Mouse (Mus musculus): ENCODE data around the gene Heg1. TPM values are rescaled to one million over a fixed set of nuclear protein-coding genes. Genes with fewer than 3 reads are reported as not detected.

Gene Heg1
- polyA plus RNA-seq, 1 experiment from 2014 or later = 33.5 TPM

DNA sequence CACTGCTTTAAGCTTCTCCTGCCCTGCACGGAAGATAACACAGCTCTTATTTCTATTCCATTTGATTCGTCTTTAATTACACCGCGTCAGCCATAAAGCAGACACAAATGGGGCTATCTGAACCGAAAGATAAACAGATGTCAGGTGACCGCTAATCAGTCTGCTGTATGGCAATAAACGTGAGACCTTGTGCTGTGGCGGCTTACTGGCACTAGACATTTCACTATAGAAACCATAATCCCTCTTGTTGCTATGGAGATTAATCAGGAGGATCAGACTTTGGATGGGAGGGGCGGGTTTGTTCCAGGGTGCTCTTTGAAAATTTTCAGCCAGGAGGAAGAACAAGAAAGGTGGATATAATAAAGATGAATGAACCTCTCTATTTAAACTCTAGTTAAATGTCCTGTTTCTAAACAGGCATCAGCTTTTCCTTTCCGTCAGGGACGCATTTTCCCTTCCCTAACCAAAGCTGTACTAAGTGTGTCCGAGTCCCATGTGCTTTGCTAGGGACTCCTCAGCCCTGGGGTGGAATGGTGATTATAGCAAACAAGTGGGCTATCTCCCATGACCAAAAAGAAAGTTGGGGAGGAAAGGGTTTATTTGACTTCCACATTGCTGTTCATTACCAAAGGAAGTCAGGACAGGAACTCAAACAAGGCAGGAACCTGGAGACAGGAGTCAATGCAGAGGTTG, 80.5 kb downstream of the Heg1 start:
- Histone ChIP-seq H3K4me3 (ENCODE audit: low read depth, low read length) (no peak overlapping the region), H3K9me3 (ENCODE audit: low read length) (no peaks in the 10 kb centered on the region), H3K9ac (replicated peaks; ENCODE audit: low read depth) (no peak overlapping the region), H3K4me2 (replicated peaks; ENCODE audit: low read depth, low read length) (no peak overlapping the region), H3K27ac (ENCODE audit: low read length) (no peak overlapping the region), H3K36me3 (ENCODE audit: insufficient read depth, low read length) (peaks cover 5% of the 10 kb centered on the region; the same call in 1 of the 2 replicates), H3K27me3 (replicated peaks; ENCODE audit: insufficient read depth, low read length) (no peaks in the 10 kb centered on the region), H3K4me1 (ENCODE audit: insufficient read depth, low read depth, low read length) (no peaks in the 10 kb centered on the region)
- WGBS = 60% methylated on average over 12 of the region's 12 CpGs
- ATAC-seq (no peak), DNase-seq (ENCODE audit: low spot score) (no peak)
- TF ChIP-seq EP300 (IDR thresholded peaks at IDR 0.05) = no peak
- no peak for TF ChIP-seq CTCF (IDR thresholded peaks at IDR 0.05)

DNA sequence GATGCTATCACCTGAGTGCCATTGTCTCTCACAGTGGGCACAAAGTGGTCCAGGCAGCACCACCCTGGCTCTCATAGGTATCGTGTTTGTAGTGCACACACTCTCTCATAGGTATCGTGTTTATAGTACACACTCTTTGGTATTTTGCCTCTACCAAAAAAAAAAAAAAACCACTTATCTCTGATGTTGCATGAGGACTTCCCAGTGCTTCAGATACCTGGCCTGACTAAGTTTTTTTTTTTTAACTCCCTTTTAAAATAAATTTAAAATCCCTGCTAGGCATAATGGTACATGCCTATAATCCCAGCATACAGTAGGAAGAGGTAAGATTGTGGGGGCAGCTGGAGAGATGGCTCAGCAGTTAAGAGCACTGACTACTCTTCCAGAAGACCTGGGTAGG, 81.3 kb downstream of the Heg1 start:
- Histone ChIP-seq H3K4me1 (ENCODE audit: insufficient read depth, low read depth, low read length) (no peaks in the 10 kb centered on the region), H3K4me3 (ENCODE audit: low read depth, low read length) (no peak overlapping the region), H3K9ac (replicated peaks; ENCODE audit: low read depth) (no peak overlapping the region), H3K4me2 (replicated peaks; ENCODE audit: low read depth, low read length) (no peak overlapping the region), H3K36me3 (ENCODE audit: insufficient read depth, low read length) (peaks cover under 1% of the 10 kb centered on the region; the same call in 1 of the 2 replicates), H3K9me3 (ENCODE audit: low read length) (no peaks in the 10 kb centered on the region), H3K27me3 (replicated peaks; ENCODE audit: insufficient read depth, low read length) (no peaks in the 10 kb centered on the region), H3K27ac (ENCODE audit: low read length) (no peak overlapping the region)
- DNase-seq (ENCODE audit: low spot score) = no peak
- ATAC-seq = no peak
- WGBS = 92% methylated on average over 2 of the region's 2 CpGs
- TF ChIP-seq CTCF (IDR thresholded peaks at IDR 0.05) (no peak), EP300 (IDR thresholded peaks at IDR 0.05) (no peak)

DNA sequence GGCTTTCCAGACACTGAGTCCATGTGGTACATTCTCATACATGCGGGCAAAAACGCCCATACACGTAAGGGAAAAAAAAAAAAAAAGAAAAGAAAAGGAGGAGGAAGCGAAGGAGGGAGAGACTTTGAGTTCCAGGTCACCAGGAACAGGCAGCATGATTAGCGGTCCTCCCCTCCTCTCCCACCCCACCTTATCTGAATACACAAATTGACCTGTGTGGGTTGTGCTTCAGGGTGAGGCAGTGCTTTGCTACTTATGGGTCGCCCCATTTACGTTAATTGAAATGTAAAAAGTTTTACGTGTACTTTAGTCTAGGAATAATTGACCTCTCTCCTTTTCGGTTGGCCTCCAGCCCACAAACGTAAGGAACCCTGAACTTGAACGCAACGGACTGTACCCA, 82.1 kb downstream of the Heg1 start:
- no peak overlapping the region for H3K9ac ChIP-seq (replicated peaks; ENCODE audit: low read depth)

DNA sequence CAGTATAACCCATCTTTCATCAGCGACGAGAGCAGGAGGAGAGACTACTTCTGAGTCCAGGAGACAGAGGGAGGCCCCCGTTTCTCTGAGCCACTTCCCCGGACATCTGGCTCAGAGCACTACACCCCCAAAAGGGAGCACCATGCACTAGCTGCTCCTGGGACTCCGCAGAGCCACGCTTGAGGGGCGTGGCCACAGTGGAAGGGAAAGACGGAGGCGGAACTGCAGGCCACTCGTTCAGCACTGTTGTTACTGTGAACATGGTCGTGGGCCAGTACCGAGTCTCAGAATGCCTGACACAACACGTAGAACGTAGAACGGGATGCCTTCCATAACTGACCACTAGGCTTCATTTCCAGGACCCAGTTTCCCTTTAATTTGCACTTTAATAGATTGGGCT, 82.6 kb downstream of the Heg1 start:
- Histone ChIP-seq H3K27ac (ENCODE audit: low read length) (no peak overlapping the region), H3K9ac (replicated peaks; ENCODE audit: low read depth) (no peak overlapping the region), H3K27me3 (replicated peaks; ENCODE audit: insufficient read depth, low read length) (no peaks in the 10 kb centered on the region), H3K4me1 (ENCODE audit: insufficient read depth, low read depth, low read length) (no peaks in the 10 kb centered on the region), H3K9me3 (ENCODE audit: low read length) (no peaks in the 10 kb centered on the region), H3K4me2 (replicated peaks; ENCODE audit: low read depth, low read length) (no peak overlapping the region), H3K4me3 (ENCODE audit: low read depth, low read length) (no peak overlapping the region), H3K36me3 (ENCODE audit: insufficient read depth, low read length) (no peaks in the 10 kb centered on the region)
- DNase-seq (ENCODE audit: low spot score) (no peak), ATAC-seq (no peak)
- 71% methylated on average over 15 of the region's 15 CpGs for WGBS
- TF ChIP-seq EP300 (IDR thresholded peaks at IDR 0.05) (no peak), CTCF (IDR thresholded peaks at IDR 0.05) (no peak)

More for the DNA sequence above, 82.1 kb downstream of the Heg1 start:
- no peak overlapping the region for H3K27ac ChIP-seq (ENCODE audit: low read length)
- H3K9me3 ChIP-seq (ENCODE audit: low read length) = no peaks in the 10 kb centered on the region
- no peaks in the 10 kb centered on the region for H3K4me1 ChIP-seq (ENCODE audit: insufficient read depth, low read depth, low read length)
- ATAC-seq (no peak), DNase-seq (ENCODE audit: low spot score) (no peak)
- no peak overlapping the region for H3K4me2 ChIP-seq (replicated peaks; ENCODE audit: low read depth, low read length)
- WGBS = 87% methylated on average over 12 of the region's 12 CpGs
- no peak overlapping the region for H3K4me3 ChIP-seq (ENCODE audit: low read depth, low read length)
- no peaks in the 10 kb centered on the region for H3K27me3 ChIP-seq (replicated peaks; ENCODE audit: insufficient read depth, low read length)
- H3K36me3 ChIP-seq (ENCODE audit: insufficient read depth, low read length) = no peaks in the 10 kb centered on the region
- TF ChIP-seq EP300 (IDR thresholded peaks at IDR 0.05) = no peak
- no peak for TF ChIP-seq CTCF (IDR thresholded peaks at IDR 0.05)

DNA sequence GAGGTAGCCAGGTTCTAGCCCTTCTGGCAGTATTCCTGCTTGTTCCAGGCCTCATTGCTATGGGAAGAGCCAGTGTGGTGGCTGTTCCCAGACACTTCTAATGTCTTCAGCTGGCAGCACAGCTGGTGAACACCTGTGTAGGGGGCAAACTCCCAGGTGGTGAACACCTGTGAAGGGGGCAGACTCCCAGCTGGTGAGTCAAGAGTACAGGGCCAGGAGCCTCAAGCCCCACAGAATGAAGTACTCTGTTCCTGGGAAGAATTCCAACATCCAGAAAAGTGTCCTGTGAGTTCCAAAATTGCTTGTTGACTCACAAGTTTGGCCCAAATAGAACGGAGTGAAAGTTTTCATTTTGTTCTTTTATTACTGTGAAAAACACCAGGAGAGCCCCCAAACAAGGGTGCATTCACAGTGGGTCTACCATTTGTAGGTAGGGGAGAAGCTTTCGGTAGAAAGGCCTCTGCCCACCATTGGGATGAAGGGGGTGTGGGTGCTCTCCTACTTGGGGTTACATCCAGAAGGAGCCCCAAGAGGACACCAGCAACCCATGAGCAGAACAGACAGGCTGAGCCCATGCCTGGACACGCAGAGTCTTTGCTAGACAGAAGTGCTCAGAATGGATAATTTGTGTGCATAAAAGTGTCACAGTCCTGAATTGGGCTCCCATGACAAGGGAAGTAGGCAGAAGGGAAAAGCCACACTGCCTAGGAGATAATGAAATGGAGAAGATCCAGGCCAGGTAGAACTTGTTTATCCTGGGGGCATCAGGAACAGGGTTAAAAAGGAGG, 84.5 kb downstream of the Heg1 start:
- DNase-seq (ENCODE audit: low spot score) (no peak), ATAC-seq (no peak)
- no peaks in the 10 kb centered on the region for H3K36me3 ChIP-seq (ENCODE audit: insufficient read depth, low read length)
- no peak overlapping the region for H3K9ac ChIP-seq (replicated peaks; ENCODE audit: low read depth)
- no peak for TF ChIP-seq EP300 (IDR thresholded peaks at IDR 0.05)
- H3K27ac ChIP-seq (ENCODE audit: low read length) = no peak overlapping the region
- no peak overlapping the region for H3K4me2 ChIP-seq (replicated peaks; ENCODE audit: low read depth, low read length)
- WGBS = 82% methylated on average over 3 of the region's 3 CpGs
- H3K4me3 ChIP-seq (ENCODE audit: low read depth, low read length) = no peak overlapping the region
- no peaks in the 10 kb centered on the region for H3K27me3 ChIP-seq (replicated peaks; ENCODE audit: insufficient read depth, low read length)
- H3K9me3 ChIP-seq (ENCODE audit: low read length) = no peaks in the 10 kb centered on the region
- H3K4me1 ChIP-seq (ENCODE audit: insufficient read depth, low read depth, low read length) = no peaks in the 10 kb centered on the region

DNA sequence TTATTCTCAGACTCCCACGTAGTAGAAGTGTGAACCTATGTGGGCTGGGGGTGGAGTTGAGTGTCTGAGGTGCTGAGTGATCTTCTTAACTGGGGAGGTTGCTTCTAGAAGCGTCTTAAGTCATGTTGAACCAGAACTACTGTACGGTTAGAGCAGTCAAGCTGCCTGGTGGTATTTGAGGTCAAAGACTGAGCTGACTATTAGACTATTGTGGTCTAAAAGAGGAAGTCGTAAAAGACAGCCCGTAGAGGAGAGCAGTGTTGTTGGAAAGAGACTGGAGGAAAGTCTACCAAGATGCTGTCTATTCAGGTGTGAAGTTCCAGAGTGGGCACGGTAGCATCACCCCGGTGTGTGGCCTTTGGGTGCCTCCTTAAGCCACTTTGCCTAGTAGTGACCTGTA, 85.7 kb downstream of the Heg1 start:
- H3K9me3 ChIP-seq (ENCODE audit: low read length) = no peaks in the 10 kb centered on the region
- no peak for ATAC-seq
- H3K4me2 ChIP-seq (replicated peaks; ENCODE audit: low read depth, low read length) = no peak overlapping the region
- H3K4me1 ChIP-seq (ENCODE audit: insufficient read depth, low read depth, low read length) = no peaks in the 10 kb centered on the region
- H3K27me3 ChIP-seq (replicated peaks; ENCODE audit: insufficient read depth, low read length) = no peaks in the 10 kb centered on the region
- no peak overlapping the region for H3K9ac ChIP-seq (replicated peaks; ENCODE audit: low read depth)
- no peak for TF ChIP-seq EP300 (IDR thresholded peaks at IDR 0.05)
- TF ChIP-seq CTCF (IDR thresholded peaks at IDR 0.05) = no peak
- H3K4me3 ChIP-seq (ENCODE audit: low read depth, low read length) = no peak overlapping the region
- no peak overlapping the region for H3K27ac ChIP-seq (ENCODE audit: low read length)
- 77% methylated on average over 7 of the region's 7 CpGs for WGBS
- H3K36me3 ChIP-seq (ENCODE audit: insufficient read depth, low read length) = no peaks in the 10 kb centered on the region
- DNase-seq (ENCODE audit: low spot score) = no peak
